Mouse (Mus musculus) limb, embryonic 11.5 days (tissue): ENCODE results near the gene Pacrg. TPM values are rescaled to one million over a fixed set of nuclear protein-coding genes. Genes with fewer than 3 reads are reported as not detected.

Experiments
- ATAC-seq: fragments of 200-750 bp; cut with Nextera tagmentation; 2 replicates; pipeline ENCODE4 v1.8.0; 2017; ENCODE audit warnings: low read depth; ENCODE audit not compliant: insufficient number of reproducible peaks, low FRiP score, low TSS enrichment
- DNase-seq: peaks from one replicate; pipeline ENCODE4 v3.0.0-alpha.2; 2015; ENCODE audit warnings: low spot score
- H3K27ac ChIP-seq: fragments of 300-500 bp; sonication (generic); replicated peaks from 2 replicates; pipeline ENCODE4 v1.5.1; 2014; ENCODE audit warnings: low read depth, mild to moderate bottlenecking, low read length
- H3K27me3 ChIP-seq: fragments of 300-500 bp; sonication (generic); 2 replicates; pipeline ENCODE4 v1.6.1; 2014; ENCODE audit warnings: mild to moderate bottlenecking, low read length, mixed read lengths; ENCODE audit not compliant: control insufficient read depth, insufficient read depth
- H3K36me3 ChIP-seq: fragments of 300-500 bp; sonication (generic); 2 replicates; pipeline ENCODE4 v1.6.1; 2014; ENCODE audit warnings: mild to moderate bottlenecking, low read length, moderate library complexity, mixed read lengths; ENCODE audit not compliant: control insufficient read depth, insufficient read depth
- H3K4me1 ChIP-seq: fragments of 300-500 bp; sonication (generic); 2 replicates; pipeline ENCODE4 v1.6.1; 2014; ENCODE audit warnings: low read length, mixed read lengths; ENCODE audit not compliant: control insufficient read depth, insufficient read depth
- H3K4me2 ChIP-seq: fragments of 300-500 bp; sonication (generic); 2 replicates; pipeline ENCODE4 v1.6.1; 2014; ENCODE audit warnings: low read depth, mild to moderate bottlenecking, moderate library complexity; ENCODE audit not compliant: severe bottlenecking
- H3K4me3 ChIP-seq: fragments of 300-500 bp; sonication (generic); 2 replicates; pipeline ENCODE4 v1.5.1; 2014; ENCODE audit warnings: low read depth, low read length
- H3K9ac ChIP-seq: fragments of 300-500 bp; sonication (generic); 2 replicates; pipeline ENCODE4 v1.6.1; 2014; ENCODE audit warnings: mild to moderate bottlenecking, low read length
- H3K9me3 ChIP-seq: fragments of 300-500 bp; sonication (generic); 2 replicates; pipeline ENCODE4 v1.6.1; 2016; ENCODE audit warnings: low read length; ENCODE audit not compliant: control insufficient read depth
- WGBS: fragments of 180-500 bp; shearing (Covaris S2); extraction: QIAGEN DNeasy Blood & Tissue Kit; methylation state at CpG from one replicate; pipeline ENCODE4 v1.1.7; 2014; 5-methylcytosine and 5-hydroxymethylcytosine counted together
- polyA plus RNA-seq: library from polyadenylated mRNA; unstranded; fragments of >200 nt; fragmentation: Nextera tagmentation; extraction: Ambion mirVana; gene quantifications from 2 replicates; pipeline ENCODE4 v1.2.1, GENCODE M21; 2014

Gene Pacrg
- polyA plus RNA-seq, 1 experiment from 2014 or later, result 1.3 TPM

GRCm38 (mm10) chr17:10567411-10567810 lies 272.7 kb downstream of the Pacrg start:
- no peak overlapping the region for H3K9ac ChIP-seq
- 87% methylated on average over 3 of the region's 3 CpGs for WGBS
- H3K36me3 ChIP-seq, result no peaks in the 10 kb centered on the region
- H3K4me3 ChIP-seq, result no peak overlapping the region
- no peak overlapping the region for H3K4me2 ChIP-seq
- no peaks in the 10 kb centered on the region for H3K4me1 ChIP-seq
- no peaks in the 10 kb centered on the region for H3K27me3 ChIP-seq
- H3K9me3 ChIP-seq, result no peaks in the 10 kb centered on the region
- no peak for ATAC-seq
- DNase-seq, result no peak
- no peak overlapping the region for H3K27ac ChIP-seq

DNA sequence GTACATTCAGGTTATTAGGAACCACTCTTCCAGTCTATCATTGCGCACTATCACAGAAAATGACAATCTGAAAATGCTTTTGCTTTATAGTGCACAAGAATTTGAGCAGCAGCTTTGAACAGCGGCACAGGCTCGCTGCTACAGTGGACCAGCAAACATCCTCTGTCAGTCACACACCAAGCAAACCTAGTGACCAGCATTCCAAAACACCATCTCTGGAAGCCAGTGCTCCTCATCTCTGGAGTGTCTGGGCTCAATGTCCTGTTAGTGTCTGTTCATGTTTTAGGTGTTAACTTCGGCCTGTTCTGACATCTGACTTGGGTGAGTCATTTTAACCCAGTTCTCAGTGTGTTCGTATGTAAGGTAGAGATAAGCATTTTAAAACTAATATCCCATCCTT lies 275.9 kb downstream of the Pacrg start:
- Histone ChIP-seq H3K9ac (no peak overlapping the region), H3K36me3 (no peaks in the 10 kb centered on the region), H3K27me3 (no peaks in the 10 kb centered on the region), H3K27ac (no peak overlapping the region), H3K4me2 (no peak overlapping the region), H3K4me1 (no peaks in the 10 kb centered on the region), H3K4me3 (no peak overlapping the region), H3K9me3 (no peaks in the 10 kb centered on the region)
- 95% methylated on average over 5 of the region's 5 CpGs for WGBS
- ATAC-seq, result no peak
- no peak for DNase-seq

- WGBS, result 94% methylated on average over 7 of the region's 7 CpGs
- H3K4me3 ChIP-seq, result no peak overlapping the region
- H3K27ac ChIP-seq, result no peak overlapping the region
- no peaks in the 10 kb centered on the region for H3K36me3 ChIP-seq
- H3K9me3 ChIP-seq, result no peaks in the 10 kb centered on the region
- H3K27me3 ChIP-seq, result no peaks in the 10 kb centered on the region
- no peaks in the 10 kb centered on the region for H3K4me1 ChIP-seq
- H3K9ac ChIP-seq, result no peak overlapping the region
- DNase-seq (no peak), ATAC-seq (no peak)
- H3K4me2 ChIP-seq, result no peak overlapping the region
These were observed 277.2 kb downstream of the Pacrg start for GRCm38 (mm10) chr17:10562871-10563270.

DNA sequence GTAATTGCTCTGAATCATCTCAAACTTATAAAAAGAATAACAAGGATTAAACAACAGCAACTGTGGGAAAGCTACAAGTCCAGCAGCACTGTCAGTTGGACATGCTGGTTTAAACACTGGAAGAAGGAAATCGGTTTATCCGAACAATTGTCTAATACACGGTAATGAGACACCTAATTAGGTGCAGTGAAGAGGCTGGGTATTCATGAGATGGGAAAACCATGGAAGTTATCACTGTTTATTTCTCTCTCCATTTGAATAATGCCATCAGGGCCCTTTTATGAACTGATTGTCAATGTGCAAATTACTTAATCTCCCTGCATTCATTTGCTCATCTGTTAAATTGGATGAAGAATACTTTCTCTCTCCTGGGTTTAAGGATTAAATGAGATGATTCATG lies 280.1 kb downstream of the Pacrg start:
- WGBS, result 86% methylated on average over 3 of the region's 3 CpGs
- no peak overlapping the region for H3K4me2 ChIP-seq
- H3K27ac ChIP-seq, result no peak overlapping the region
- no peaks in the 10 kb centered on the region for H3K27me3 ChIP-seq
- no peaks in the 10 kb centered on the region for H3K36me3 ChIP-seq
- no peaks in the 10 kb centered on the region for H3K4me1 ChIP-seq
- no peak overlapping the region for H3K4me3 ChIP-seq
- ATAC-seq (no peak), DNase-seq (no peak)
- H3K9me3 ChIP-seq, result no peaks in the 10 kb centered on the region
- H3K9ac ChIP-seq, result no peak overlapping the region

DNA sequence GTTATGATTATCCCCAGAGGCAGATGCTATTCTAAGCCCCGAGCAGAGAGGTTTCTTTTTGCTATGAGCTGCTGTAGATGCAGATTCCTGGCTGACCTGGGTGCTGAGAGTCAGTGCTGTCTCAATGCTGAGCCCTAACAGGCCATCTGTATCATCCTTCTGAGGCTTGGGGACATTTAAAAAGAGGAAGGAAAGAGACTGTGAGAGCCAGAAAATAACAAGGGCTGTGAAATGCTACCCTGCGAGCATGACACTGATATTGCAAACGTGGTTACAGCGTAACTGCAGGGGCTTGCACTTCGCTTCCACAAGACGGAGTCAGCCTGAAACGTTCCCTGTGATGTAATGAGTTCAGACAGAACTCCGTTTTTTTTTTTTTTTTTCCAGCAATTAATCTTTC lies 281.4 kb downstream of the Pacrg start:
- H3K4me2 ChIP-seq, result no peak overlapping the region
- H3K9ac ChIP-seq, result no peak overlapping the region
- 75% methylated on average over 8 of the region's 8 CpGs for WGBS
- H3K27ac ChIP-seq, result no peak overlapping the region
- H3K36me3 ChIP-seq, result no peaks in the 10 kb centered on the region
- H3K9me3 ChIP-seq, result no peaks in the 10 kb centered on the region
- no peaks in the 10 kb centered on the region for H3K4me1 ChIP-seq
- H3K27me3 ChIP-seq, result no peaks in the 10 kb centered on the region
- DNase-seq (no peak), ATAC-seq (no peak)
- H3K4me3 ChIP-seq, result no peak overlapping the region

GRCm38 (mm10) chr17:10552295-10553056 lies 287.6 kb downstream of the Pacrg start:
- WGBS, result 94% methylated on average over 16 of the region's 16 CpGs
- H3K27ac ChIP-seq, result no peak overlapping the region
- H3K4me3 ChIP-seq, result no peak overlapping the region
- no peak for ATAC-seq
- DNase-seq, result no peak
- no peak overlapping the region for H3K4me2 ChIP-seq
- H3K4me1 ChIP-seq, result no peaks in the 10 kb centered on the region
- no peaks in the 10 kb centered on the region for H3K9me3 ChIP-seq
- no peaks in the 10 kb centered on the region for H3K36me3 ChIP-seq
- no peak overlapping the region for H3K9ac ChIP-seq
- no peaks in the 10 kb centered on the region for H3K27me3 ChIP-seq

DNA sequence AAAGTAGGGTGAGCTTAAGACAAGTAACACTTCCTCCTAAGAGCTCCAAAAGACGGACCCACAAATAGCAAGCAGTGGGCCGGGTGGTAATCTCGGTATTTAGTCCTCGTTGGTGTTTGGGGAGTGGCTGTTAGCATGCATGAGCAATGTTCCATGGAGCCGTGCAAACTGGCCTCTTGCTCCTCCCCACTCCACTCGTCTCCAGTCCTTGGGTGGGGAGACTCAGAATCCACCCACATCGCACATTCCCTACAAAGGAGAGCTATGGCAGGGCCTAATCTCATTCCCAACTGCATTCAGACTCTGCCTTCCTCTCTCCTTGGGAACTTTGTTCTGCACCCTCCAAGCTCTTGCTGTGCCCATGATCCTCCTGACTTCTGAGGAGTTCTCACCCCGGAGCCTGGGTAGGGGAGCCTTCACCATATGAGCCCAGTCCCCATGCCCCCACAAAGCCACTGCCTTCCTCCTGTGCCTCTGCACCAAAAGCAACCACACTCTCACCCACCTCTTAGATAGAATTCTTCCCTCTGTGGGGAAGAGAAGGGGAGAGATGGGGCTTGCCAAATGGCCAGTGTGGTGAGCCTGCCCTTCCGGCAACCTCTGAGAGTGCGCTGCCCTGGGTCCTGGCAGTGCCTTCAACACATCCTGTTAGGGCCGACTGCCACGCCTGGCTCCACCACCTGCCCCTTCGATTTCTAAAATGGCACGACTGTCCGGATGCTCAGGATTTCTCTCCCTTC lies 289.2 kb downstream of the Pacrg start:
- Histone ChIP-seq H3K4me2 (no peak overlapping the region), H3K27ac (no peak overlapping the region), H3K27me3 (no peaks in the 10 kb centered on the region), H3K4me3 (no peak overlapping the region), H3K36me3 (no peaks in the 10 kb centered on the region), H3K9ac (no peak overlapping the region), H3K4me1 (no peaks in the 10 kb centered on the region), H3K9me3 (no peaks in the 10 kb centered on the region)
- DNase-seq (no peak), ATAC-seq (no peak)
- 80% methylated on average over 15 of the region's 15 CpGs for WGBS

- Histone ChIP-seq H3K9ac (no peak overlapping the region), H3K36me3 (no peaks in the 10 kb centered on the region), H3K27ac (no peak overlapping the region), H3K4me2 (no peak overlapping the region), H3K27me3 (no peaks in the 10 kb centered on the region), H3K9me3 (no peaks in the 10 kb centered on the region), H3K4me3 (no peak overlapping the region), H3K4me1 (no peaks in the 10 kb centered on the region)
- DNase-seq (no peak), ATAC-seq (no peak)
- 71% methylated on average over 3 of the region's 3 CpGs for WGBS
These were observed 290.3 kb downstream of the Pacrg start for GRCm38 (mm10) chr17:10549825-10550224.
